Mouse (Mus musculus) heart, adult 2 months (tissue): ENCODE data around the gene Lrtm2. TPM values are rescaled to one million over a fixed set of nuclear protein-coding genes. Genes with fewer than 3 reads are reported as not detected.
"Not testable (repeated sequence)": the region's sequence is repeated elsewhere in the genome, so short reads cannot be mapped to it uniquely, and the experiment has no call there.

Experiments
- DNase-seq, 2 experiments: peaks; one replicate each; pipeline ENCODE4 v3.0.0; 2021
- H3K27ac ChIP-seq: fragments of 200-600 bp; 2 replicates; pipeline ENCODE4 v1.8.1; 2022
- H3K27me3 ChIP-seq: fragments of 200-500 bp; 2 replicates; pipeline ENCODE4 v1.6.1; 2012; ENCODE audit warnings: mild to moderate bottlenecking, low read length, inconsistent platforms, mixed read lengths; ENCODE audit not compliant: control insufficient read depth, insufficient read depth
- H3K36me3 ChIP-seq: fragments of 200-500 bp; 2 replicates; pipeline ENCODE4 v1.6.1; 2012; ENCODE audit warnings: low read length, inconsistent platforms; ENCODE audit not compliant: control insufficient read depth, insufficient read depth
- H3K4me1 ChIP-seq: fragments of 200-500 bp; 2 replicates; pipeline ENCODE4 v1.6.1; 2011; ENCODE audit warnings: low read length; ENCODE audit not compliant: control insufficient read depth, insufficient read depth
- H3K4me3 ChIP-seq: fragments of 200-600 bp; 2 replicates; pipeline ENCODE4 v1.8.1; 2022
- H3K79me2 ChIP-seq: fragments of 200-500 bp; replicated peaks from 2 replicates; pipeline ENCODE4 v1.6.1; 2012; ENCODE audit warnings: mild to moderate bottlenecking, inconsistent platforms, low read length, moderate library complexity, mixed read lengths; ENCODE audit not compliant: control insufficient read depth, insufficient read depth
- H3K9ac ChIP-seq: fragments of 200-500 bp; 2 replicates; pipeline ENCODE4 v1.6.1; 2012; ENCODE audit warnings: low read depth, mild to moderate bottlenecking, control low read depth, inconsistent platforms, low read length, mixed read lengths
- CTCF ChIP-seq: fragments of 200-600 bp; IDR thresholded peaks from 2 replicates; pipeline ENCODE4 v1.8.1; 2022; ENCODE audit warnings: antibody characterized with exemption, mild to moderate bottlenecking, moderate library complexity
- EP300 ChIP-seq: fragments of 200-500 bp; IDR thresholded peaks from 2 replicates; pipeline ENCODE4 v1.6.1; 2011; ENCODE audit warnings: low read depth, low read length, control low read depth; ENCODE audit not compliant: insufficient read depth
- POLR2A ChIP-seq: fragments of 200-500 bp; IDR thresholded peaks from 2 replicates; pipeline ENCODE4 v1.6.1; 2011; ENCODE audit warnings: mild to moderate bottlenecking, low read depth, low read length, control low read depth; ENCODE audit not compliant: insufficient read depth
- WGBS: fragments of 180-500 bp; shearing (Covaris S2); methylation state at CpG from one replicate; pipeline ENCODE4 v1.1.7; 2018; 5-methylcytosine and 5-hydroxymethylcytosine counted together
- intact Hi-C: fragments of 180-260 bp; cut with DNase I; formaldehyde crosslinking; loops from one replicate; pipeline ENCODE4 v1.15.1; 2025
- polyA plus RNA-seq: library from polyadenylated mRNA; depleted of rRNA; stranded (reverse); fragments of >200 nt; gene quantifications from 2 replicates; pipeline ENCODE4 v1.2.3, GENCODE M21; 2012
- total RNA-seq, 2 experiments: library from RNA; stranded (reverse); gene quantifications; 2 replicates each; pipeline ENCODE4 v1.2.3; 2021

Lrtm2 gene
- total and polyA plus RNA-seq, 3 experiments: 0.57 to 0.73 (median 0.61) TPM

DNA sequence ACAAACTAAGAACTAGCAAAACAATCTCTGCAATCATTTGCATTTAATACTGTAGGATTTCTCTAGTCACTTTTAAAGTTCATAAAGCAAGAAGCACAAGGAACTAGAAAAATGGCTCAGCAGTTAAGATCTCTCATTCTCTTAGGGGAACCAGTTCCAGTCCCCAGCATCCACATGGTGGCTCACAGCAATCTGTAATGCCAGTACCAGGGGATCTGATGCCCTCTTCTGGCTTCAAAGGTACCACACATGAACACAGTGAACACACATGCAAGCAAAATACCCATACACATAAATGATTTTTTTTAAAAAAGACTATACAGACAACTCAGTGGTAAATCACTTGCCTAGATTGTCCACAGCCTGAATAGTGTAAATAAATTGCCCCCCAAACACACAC, 41.1 kb upstream of the Lrtm2 start:
- Histone ChIP-seq H3K27me3 (no peaks in the 10 kb centered on the region), H3K4me1 (peaks cover 9% of the 10 kb centered on the region), H3K36me3 (peaks cover 24% of the 10 kb centered on the region), H3K4me3 (no peak overlapping the region), H3K79me2 (peaks cover 6% of the 10 kb centered on the region), H3K27ac (no peak overlapping the region), H3K9ac (no peak overlapping the region)
- DNase-seq: no peak
- intact Hi-C loops: no loop called here
- TF ChIP-seq EP300: no peak
- peak; percentile 31 for TF ChIP-seq CTCF

DNA sequence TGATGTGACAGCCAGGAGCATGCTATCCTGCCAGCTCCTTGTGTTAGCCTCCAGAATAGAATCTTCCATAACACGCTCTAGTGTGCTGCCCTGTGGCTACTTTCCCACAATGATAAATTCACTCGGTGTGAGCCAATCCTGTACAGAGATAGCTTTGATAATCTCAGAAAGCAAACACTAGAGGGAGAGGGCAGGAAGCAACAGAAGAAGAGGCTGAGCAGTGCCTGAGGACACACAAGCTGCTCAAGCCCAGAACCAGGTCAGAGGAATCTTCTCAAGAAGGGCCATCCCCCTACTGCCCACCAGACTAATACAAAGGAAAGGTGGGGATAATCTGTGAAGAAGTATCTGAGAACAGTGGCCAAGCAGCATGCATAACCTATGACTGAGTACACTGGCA, 36.8 kb upstream of the Lrtm2 start:
- Histone ChIP-seq H3K27ac (no peak overlapping the region), H3K9ac (no peak overlapping the region), H3K4me3 (no peak overlapping the region), H3K4me1 (peaks cover 2% of the 10 kb centered on the region), H3K79me2 (no peaks in the 10 kb centered on the region; the same call in 1 of the 2 replicates), H3K36me3 (peaks cover 16% of the 10 kb centered on the region), H3K27me3 (no peaks in the 10 kb centered on the region)
- WGBS: 30% methylated on average over 2 of the region's 2 CpGs
- DNase-seq: no peak
- intact Hi-C loops: loop anchor here (5.0 kb wide), 1 partner anchor 1120 kb away; no protein-coding TSS in a partner anchor
- no peak for TF ChIP-seq CTCF
- TF ChIP-seq POLR2A: no peak
- TF ChIP-seq EP300: no peak

GRCm38 (mm10) chr6:119366800-119367199, 36.2 kb upstream of the Lrtm2 start:
- H3K27me3 ChIP-seq, H3K4me3 ChIP-seq, H3K9ac ChIP-seq, H3K4me1 ChIP-seq, H3K27ac ChIP-seq, H3K79me2 ChIP-seq, DNase-seq: not testable (repeated sequence)
- intact Hi-C loops: loop anchor here (5.0 kb wide), 1 partner anchor 1121 kb away; no protein-coding TSS in a partner anchor
- peaks cover 13% of the 10 kb centered on the region for H3K36me3 ChIP-seq
- WGBS: 78% methylated on average over 4 of the region's 4 CpGs

GRCm38 (mm10) chr6:119363593-119363992, 33.0 kb upstream of the Lrtm2 start:
- no peak overlapping the region for H3K9ac ChIP-seq
- no peak overlapping the region for H3K4me3 ChIP-seq
- peaks cover 21% of the 10 kb centered on the region for H3K36me3 ChIP-seq
- peaks cover 1% of the 10 kb centered on the region for H3K4me1 ChIP-seq
- intact Hi-C loops: no loop called here
- whole genome bisulfite sequencing: 87% methylated on average over 5 of the region's 5 CpGs
- H3K79me2 ChIP-seq: no peaks in the 10 kb centered on the region; the same call in 1 of the 2 replicates
- no peak overlapping the region for H3K27ac ChIP-seq
- no peaks in the 10 kb centered on the region for H3K27me3 ChIP-seq
- TF ChIP-seq EP300 (no peak), CTCF (no peak), POLR2A (no peak)
- DNase-seq: no peak

DNA sequence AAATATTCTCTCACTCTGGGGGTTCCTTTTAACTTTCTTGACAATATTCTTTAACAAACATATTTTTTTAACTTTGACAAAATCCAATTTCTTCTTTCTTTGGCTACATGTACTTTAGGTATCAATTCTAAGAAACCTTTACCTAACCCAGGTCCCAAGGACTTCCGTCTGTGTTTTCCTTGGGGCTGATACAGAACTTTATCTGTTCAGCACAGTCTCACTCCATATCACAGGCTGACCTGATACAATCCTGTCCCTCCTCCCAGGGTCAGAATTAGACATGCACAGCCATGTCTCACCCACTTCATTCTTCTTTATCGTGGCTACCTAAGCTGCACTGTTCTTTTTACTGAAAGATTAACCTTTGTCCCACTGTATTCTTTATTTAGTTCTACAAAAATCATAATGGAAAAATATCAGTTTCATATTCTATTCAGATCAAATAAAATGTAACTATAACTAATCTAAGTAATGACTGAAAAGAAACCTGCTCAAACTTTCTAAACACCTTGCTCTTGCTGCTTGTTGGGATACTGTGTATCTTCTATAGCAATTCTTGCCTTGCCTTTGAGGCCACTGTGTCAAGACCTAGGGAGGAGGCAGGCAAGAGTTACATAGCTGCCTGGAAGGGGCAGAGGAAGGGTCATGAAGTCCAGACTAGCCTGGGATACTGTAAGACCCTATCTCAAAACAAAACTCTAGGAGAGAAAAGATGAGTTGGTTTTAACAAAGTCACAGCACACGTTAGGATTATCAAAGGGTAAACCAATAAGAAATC, 30.5 kb upstream of the Lrtm2 start:
- no peak for TF ChIP-seq POLR2A
- TF ChIP-seq CTCF: no peak
- TF ChIP-seq EP300: no peak
- Histone ChIP-seq H3K27me3 (no peaks in the 10 kb centered on the region), H3K4me1 (no peaks in the 10 kb centered on the region; the same call in none of the 2 replicates), H3K79me2 (no peaks in the 10 kb centered on the region; the same call in 1 of the 2 replicates), H3K4me3 (no peak overlapping the region), H3K9ac (no peak overlapping the region), H3K27ac (no peak overlapping the region), H3K36me3 (peaks cover 21% of the 10 kb centered on the region)
- intact Hi-C loops: no loop called here
- no peak for DNase-seq
- 63% methylated on average over 3 of the region's 3 CpGs for WGBS

GRCm38 (mm10) chr6:119360250-119360649, 29.7 kb upstream of the Lrtm2 start:
- peaks cover 21% of the 10 kb centered on the region for H3K36me3 ChIP-seq
- intact Hi-C loops, H3K79me2 ChIP-seq, H3K9ac ChIP-seq, H3K4me3 ChIP-seq, DNase-seq, H3K4me1 ChIP-seq, H3K27ac ChIP-seq, H3K27me3 ChIP-seq: not testable (repeated sequence)
- 79% methylated on average over 6 of the region's 6 CpGs for WGBS
- TF ChIP-seq CTCF: peak; percentile 18; the same call in 1 of the 2 replicates
